Mouse (Mus musculus) adrenal gland, postnatal 14 days (tissue): ENCODE measurements around the gene Mta2. TPM values are rescaled to one million over a fixed set of nuclear protein-coding genes. Genes with fewer than 3 reads are reported as not detected.

Experiments
- DNase-seq: peaks from one replicate; pipeline ENCODE4 v3.0.0; 2021; ENCODE audit warnings: mixed read lengths
- total RNA-seq: library from RNA; stranded (reverse); gene quantifications from 2 replicates; pipeline ENCODE4 v1.2.3, GENCODE M21; 2021

The Mta2 gene
- total RNA-seq, 1 experiment from 2014 or later, result 93.1 TPM

GRCm38 (mm10) chr19:8992769-8993624, 51.3 kb downstream of the Mta2 start:
- peak; percentile 93 for DNase-seq

GRCm38 (mm10) chr19:8993625-8993912, 51.9 kb downstream of the Mta2 start:
- no peak for DNase-seq

- no peak for DNase-seq
These were observed 53.3 kb downstream of the Mta2 start for GRCm38 (mm10) chr19:8994813-8995607.

GRCm38 (mm10) chr19:8996601-8997000, 54.9 kb downstream of the Mta2 start:
- no peak for DNase-seq

GRCm38 (mm10) chr19:8997546-8997945, 55.9 kb downstream of the Mta2 start:
- DNase-seq, result peak; percentile 93

- DNase-seq, result no peak
These were observed 56.9 kb downstream of the Mta2 start for GRCm38 (mm10) chr19:8998546-8998945.

- DNase-seq, result no peak
These were observed 57.5 kb downstream of the Mta2 start for GRCm38 (mm10) chr19:8999223-8999622.

Other genes with a start within 250 kb of the Mta2 start
- gene Slc3a2, start 218.5 kb upstream of the Mta2 start, total RNA-seq, result 178 and 199 TPM in 2 replicates
- 50.8 and 68.2 TPM in 2 replicates for gene Wdr74, start 206.0 kb upstream of the Mta2 start, total RNA-seq
- 2.3 and 2.4 TPM in 2 replicates for gene 1700092M07Rik, start 201.2 kb upstream of the Mta2 start, total RNA-seq
- gene Stx5a, start 200.5 kb upstream of the Mta2 start, total RNA-seq, result 77.9 and 90.8 TPM in 2 replicates
- 110 and 120 TPM in 2 replicates for gene Nxf1, start 184.8 kb upstream of the Mta2 start, total RNA-seq
- gene Tmem223, start 170.9 kb upstream of the Mta2 start, total RNA-seq, result 102 and 111 TPM in 2 replicates
- gene Tmem179b, start 167.4 kb upstream of the Mta2 start, total RNA-seq, result 44.7 and 45.9 TPM in 2 replicates
- 15.2 and 18.2 TPM in 2 replicates for gene Taf6l, start 155.5 kb upstream of the Mta2 start, total RNA-seq
- gene Polr2g, start 143.3 kb upstream of the Mta2 start, total RNA-seq, result 85.2 and 89.1 TPM in 2 replicates
- 2.4 and 2.9 TPM in 2 replicates for gene Zbtb3, start 139.3 kb upstream of the Mta2 start, total RNA-seq
- 29.6 and 32.0 TPM in 2 replicates for gene Ttc9c, start 122.5 kb upstream of the Mta2 start, total RNA-seq
- gene Hnrnpul2, start 121.9 kb upstream of the Mta2 start, total RNA-seq, result 77.0 and 79.6 TPM in 2 replicates
- gene AC129217.1, start 112.1 kb upstream of the Mta2 start, total RNA-seq, result 7.5 TPM in 1 of 2 replicates, not detected in the other
- 143 and 153 TPM in 2 replicates for gene Bscl2, start 104.4 kb upstream of the Mta2 start, total RNA-seq
- gene Gng3, start 102.7 kb upstream of the Mta2 start, total RNA-seq, result 6.4 and 9.3 TPM in 2 replicates
- 3.8 and 4.1 TPM in 2 replicates for gene Lrrn4cl, start 91.1 kb upstream of the Mta2 start, total RNA-seq
- gene Ubxn1, start 70.4 kb upstream of the Mta2 start, total RNA-seq, result 214 and 218 TPM in 2 replicates
- 80.7 and 82.8 TPM in 2 replicates for gene Uqcc3, start 61.0 kb upstream of the Mta2 start, total RNA-seq
- 4.6 and 13.6 TPM in 2 replicates for gene Lbhd1, start 58.1 kb upstream of the Mta2 start, total RNA-seq
- gene Gm49403, start 57.9 kb upstream of the Mta2 start, total RNA-seq, result not detected in 2 replicates
- gene 1810009A15Rik, start 53.0 kb upstream of the Mta2 start, total RNA-seq, result 42.4 and 46.2 TPM in 2 replicates
- 6.0 TPM in 1 of 2 replicates, not detected in the other for gene Gm49416, start 52.9 kb upstream of the Mta2 start, total RNA-seq
- 22.5 and 23.1 TPM in 2 replicates for gene Ints5, start 48.9 kb upstream of the Mta2 start, total RNA-seq
- 162 and 164 TPM in 2 replicates for gene Ganab, start 43.8 kb upstream of the Mta2 start, total RNA-seq
- gene B3gat3, start 21.5 kb upstream of the Mta2 start, total RNA-seq, result 52.1 and 53.8 TPM in 2 replicates
- gene Rom1, start 12.5 kb upstream of the Mta2 start, total RNA-seq, result 25.7 and 33.3 TPM in 2 replicates
- gene Eml3, start 12.3 kb upstream of the Mta2 start, total RNA-seq, result 45.4 and 49.5 TPM in 2 replicates
- gene Tut1, start 12.0 kb downstream of the Mta2 start, total RNA-seq, result 20.2 and 21.7 TPM in 2 replicates
- gene Eef1g, start 25.2 kb downstream of the Mta2 start, total RNA-seq, result 355 and 413 TPM in 2 replicates
- gene Ahnak, start 47.4 kb downstream of the Mta2 start, total RNA-seq, result 157 and 186 TPM in 2 replicates
- 4.4 TPM in 1 of 2 replicates, not detected in the other for gene Scgb1a1, start 146.1 kb downstream of the Mta2 start, total RNA-seq
- gene Asrgl1, start 193.8 kb downstream of the Mta2 start, total RNA-seq, result 12.6 and 18.1 TPM in 2 replicates